Mouse (Mus musculus): Measurements from ENCODE around the gene Prl3b1. TPM values are rescaled to one million over a fixed set of nuclear protein-coding genes. Genes with fewer than 3 reads are reported as not detected.

The Prl3b1 gene
- polyA plus RNA-seq (2012; rRNA removed): 25.7 and 68.4 TPM in 2 replicates

DNA sequence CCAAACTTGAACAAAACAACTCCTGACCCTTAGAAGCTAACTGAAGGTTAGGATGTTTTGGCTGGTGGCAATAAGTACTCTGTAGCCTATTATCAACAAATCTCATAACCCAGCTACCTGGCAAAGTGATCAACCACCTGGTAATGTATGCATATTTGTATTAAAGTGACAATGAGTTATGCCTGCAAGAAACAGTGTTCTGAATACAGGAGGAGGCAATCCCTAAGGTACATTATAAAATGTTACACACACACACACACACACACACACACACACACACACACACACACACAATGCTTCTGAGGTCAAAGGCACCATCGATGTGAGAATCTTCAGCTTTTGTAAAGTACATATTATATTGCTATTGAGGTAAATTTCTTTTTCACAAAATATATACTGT is at the start of gene Prl3b1:
Prl3b1 (plus strand) TSS at position 301 of the 400 bp plus-strand sequence.
- no peak for DNase-seq (ENCODE audit: extremely low spot score in 1 of 2, low spot score in 1 of 2)

DNA sequence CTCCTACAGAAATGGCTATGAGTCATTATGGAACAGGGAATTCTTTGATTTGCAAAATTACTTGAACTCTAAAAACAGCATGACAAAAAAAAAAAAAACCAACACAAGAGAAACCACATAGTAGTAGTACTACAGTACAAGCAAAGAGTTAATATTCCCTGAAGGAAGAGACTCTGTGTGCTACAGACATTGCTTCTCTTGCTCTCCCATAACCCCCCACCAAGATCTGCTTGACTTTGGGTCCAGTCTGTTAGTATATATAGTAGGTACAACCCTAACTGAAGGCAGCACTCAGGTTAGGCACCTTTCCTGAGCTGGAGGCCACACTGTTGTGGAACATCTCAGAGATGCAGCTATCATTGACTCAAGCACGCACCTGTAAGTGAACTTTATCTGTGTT is 45.3 kb upstream of the Prl3b1 start, which contains the start of gene Prl3c1:
Prl3c1 (plus strand) TSS at position 301 of the 400 bp plus-strand sequence.
- no peak for DNase-seq (ENCODE audit: extremely low spot score in 1 of 2, low spot score in 1 of 2)

DNA sequence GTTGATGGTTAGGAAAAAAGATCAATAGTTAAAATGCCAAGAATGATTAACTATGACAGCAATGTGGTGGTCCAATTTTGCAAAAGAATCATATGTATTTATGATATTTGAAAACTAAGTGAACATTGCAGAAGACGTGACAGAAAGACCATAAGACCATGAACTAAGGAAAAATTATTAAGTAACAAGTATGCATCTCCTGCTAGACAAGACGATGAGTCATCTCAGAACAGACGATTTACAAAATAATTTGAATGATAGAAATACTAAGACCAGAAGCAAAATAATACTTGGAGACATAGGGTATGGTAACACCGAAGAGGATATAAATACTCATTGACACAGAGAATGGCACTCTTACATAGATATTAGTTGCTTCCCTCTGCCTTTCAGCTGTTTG is 17.5 kb downstream of the Prl3b1 start, which contains the start of gene Prl3a1:
Prl3a1 (plus strand) TSS at position 301 of the 400 bp plus-strand sequence.
- DNase-seq (ENCODE audit: extremely low spot score in 1 of 2, low spot score in 1 of 2): no peak

Other genes starting within 250 kb of the Prl3b1 start
- 0.34 TPM in 1 of 2 replicates, not detected in the other for gene Prl, start 184.3 kb upstream of the Prl3b1 start, polyA plus RNA-seq (2012; rRNA removed)
- 0.18 and 1.1 TPM in 2 replicates for gene Prl3d1, start 147.7 kb upstream of the Prl3b1 start, polyA plus RNA-seq (2012; rRNA removed)
- not detected in 2 replicates for gene Prl3d2, start 120.1 kb upstream of the Prl3b1 start, polyA plus RNA-seq (2012; rRNA removed)
- gene Prl3d3, start 85.1 kb upstream of the Prl3b1 start, polyA plus RNA-seq (2012; rRNA removed): not detected in 2 replicates
- gene Prl3c1, start 45.2 kb upstream of the Prl3b1 start, polyA plus RNA-seq (2012; rRNA removed): not detected in 2 replicates
- gene Prl3a1, start 17.6 kb downstream of the Prl3b1 start, polyA plus RNA-seq (2012; rRNA removed): not detected in 2 replicates
- gene Prl6a1, start 70.8 kb downstream of the Prl3b1 start, polyA plus RNA-seq (2012; rRNA removed): 0.28 and 0.63 TPM in 2 replicates
- 1.9 and 6.0 TPM in 2 replicates for gene Prl8a2, start 103.8 kb downstream of the Prl3b1 start, polyA plus RNA-seq (2012; rRNA removed)
- 4.4 and 12.1 TPM in 2 replicates for gene Prl2b1, start 149.0 kb downstream of the Prl3b1 start, polyA plus RNA-seq (2012; rRNA removed)
- gene Prl8a6, start 196.8 kb downstream of the Prl3b1 start, polyA plus RNA-seq (2012; rRNA removed): 0.17 TPM in 1 of 2 replicates, not detected in the other

Measured in frontal cortex, adult 2 months (tissue).